Mouse (Mus musculus): Measurements from ENCODE around the gene Rab3gap2. TPM values are rescaled to one million over a fixed set of nuclear protein-coding genes. Genes with fewer than 3 reads are reported as not detected.

Rab3gap2 gene
- polyA plus RNA-seq, 1 experiment from 2014 or later: 16.6 TPM

DNA sequence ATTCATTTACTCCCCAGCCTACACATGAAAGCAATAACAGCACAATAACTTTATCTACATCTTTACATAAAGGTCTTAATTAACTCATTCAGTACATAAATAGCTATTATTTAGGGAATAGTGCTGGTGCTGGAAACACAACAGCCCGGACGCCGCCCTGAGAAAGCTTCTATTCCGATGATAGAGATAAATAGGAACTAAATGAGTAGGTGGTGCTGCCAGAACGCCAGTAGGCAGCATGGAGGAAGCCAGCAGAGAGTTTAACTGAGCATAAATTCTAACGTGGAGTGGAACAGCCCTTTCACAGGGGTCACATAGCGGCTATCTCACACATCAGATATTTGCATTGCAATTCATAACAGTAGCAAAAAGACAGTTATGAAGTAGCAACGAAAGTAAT is 39.1 kb downstream of the Rab3gap2 start:
- Histone ChIP-seq H3K9ac (ENCODE audit: low read length) (no peak overlapping the region), H3K9me3 (replicated peaks; ENCODE audit: control insufficient read depth, low read length) (no peaks in the 10 kb centered on the region), H3K27me3 (ENCODE audit: control insufficient read depth, insufficient read depth, low read length) (no peaks in the 10 kb centered on the region), H3K4me3 (ENCODE audit: low read length) (no peak overlapping the region), H3K27ac (ENCODE audit: low read length) (no peak overlapping the region), H3K4me2 (ENCODE audit: low read depth, low read length) (no peak overlapping the region), H3K36me3 (ENCODE audit: control insufficient read depth, insufficient read depth) (peaks cover 54% of the 10 kb centered on the region), H3K4me1 (ENCODE audit: control insufficient read depth, insufficient read depth, low read length) (no peaks in the 10 kb centered on the region)
- WGBS: 81% methylated on average over 8 of the region's 8 CpGs
- ATAC-seq (replicated peaks; ENCODE audit: extremely low read depth, insufficient read depth, low FRiP score): no peak

DNA sequence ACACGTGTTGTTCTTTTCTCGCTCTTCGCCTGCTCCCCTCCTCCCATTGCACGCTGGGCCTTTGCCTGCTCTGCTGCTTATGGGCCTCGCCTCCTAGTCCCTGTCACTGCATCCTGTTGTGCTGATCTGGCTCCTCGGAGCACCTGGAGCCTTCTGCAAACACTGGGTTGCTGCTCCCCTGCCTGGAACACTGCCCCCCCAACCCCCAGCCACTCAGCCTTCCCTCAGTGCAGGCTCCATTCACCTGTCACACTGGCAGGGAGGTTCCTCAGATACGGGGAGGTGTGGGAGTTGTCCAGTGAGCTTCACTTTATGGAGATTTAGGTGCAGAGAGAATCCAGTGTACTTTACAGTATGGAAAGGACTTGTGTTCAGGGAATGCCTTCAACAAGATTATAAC is 41.5 kb downstream of the Rab3gap2 start:
- ATAC-seq (replicated peaks; ENCODE audit: extremely low read depth, insufficient read depth, low FRiP score): no peak
- Histone ChIP-seq H3K36me3 (ENCODE audit: control insufficient read depth, insufficient read depth) (peaks cover 54% of the 10 kb centered on the region), H3K27ac (ENCODE audit: low read length) (no peak overlapping the region), H3K4me1 (ENCODE audit: control insufficient read depth, insufficient read depth, low read length) (no peaks in the 10 kb centered on the region), H3K27me3 (ENCODE audit: control insufficient read depth, insufficient read depth, low read length) (no peaks in the 10 kb centered on the region), H3K4me2 (ENCODE audit: low read depth, low read length) (no peak overlapping the region), H3K4me3 (ENCODE audit: low read length) (no peak overlapping the region), H3K9me3 (replicated peaks; ENCODE audit: control insufficient read depth, low read length) (no peaks in the 10 kb centered on the region), H3K9ac (ENCODE audit: low read length) (no peak overlapping the region)
- WGBS: 85% methylated on average over 7 of the region's 7 CpGs

DNA sequence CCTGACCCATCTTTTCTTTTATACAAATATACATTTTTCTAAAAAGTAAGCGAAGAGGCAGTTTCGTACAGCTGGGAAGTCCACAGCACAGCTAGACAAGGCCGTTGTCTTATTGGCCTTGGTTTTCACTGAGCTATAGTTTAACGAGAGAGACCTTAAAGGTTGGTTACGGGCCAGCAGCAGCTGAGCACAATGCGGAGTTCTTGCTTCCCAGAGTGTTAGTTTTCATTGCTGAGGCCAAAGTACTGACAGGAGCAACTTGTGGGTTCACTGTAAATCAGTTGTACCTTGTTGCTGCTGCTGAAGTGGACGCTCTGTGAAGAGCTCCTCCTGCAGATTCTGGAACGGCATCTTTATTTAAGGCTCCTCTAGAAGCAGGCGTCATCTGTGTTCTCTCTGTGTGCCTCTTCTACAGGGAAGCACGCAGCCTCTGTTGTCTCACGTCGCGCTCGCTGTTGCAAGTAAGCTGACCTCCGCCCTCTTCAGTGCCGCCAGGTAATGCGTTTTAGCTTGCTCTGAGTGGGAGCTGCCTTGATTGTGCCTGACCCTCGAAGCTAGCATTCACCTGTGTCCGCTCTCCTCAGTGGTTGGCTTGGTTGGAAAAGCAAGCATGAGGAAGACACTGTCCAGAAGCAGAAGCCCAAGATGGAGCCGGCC is 43.6 kb downstream of the Rab3gap2 start:
- 90% methylated on average over 20 of the region's 20 CpGs for WGBS
- no peak for ATAC-seq (replicated peaks; ENCODE audit: extremely low read depth, insufficient read depth, low FRiP score)

DNA sequence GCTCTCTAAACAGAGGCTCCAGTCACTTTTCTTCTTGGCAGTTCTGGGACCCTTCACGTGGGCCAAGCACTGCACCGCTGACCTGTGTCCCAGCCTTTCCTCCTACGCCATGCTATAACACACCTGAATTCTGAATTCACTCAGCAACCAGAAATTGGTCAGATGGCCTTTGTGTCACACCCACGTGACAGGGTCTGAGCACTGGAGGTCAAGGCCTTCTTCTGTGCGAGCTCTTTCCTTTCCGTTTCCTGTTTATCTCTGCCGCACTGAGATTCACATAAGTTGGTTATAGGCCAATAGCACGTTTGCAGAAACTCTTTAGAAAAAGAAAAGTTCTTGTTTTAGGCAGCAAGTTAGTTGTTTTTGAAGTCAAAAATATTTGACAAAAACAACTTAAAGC is 44.8 kb downstream of the Rab3gap2 start:
- WGBS: 79% methylated on average over 8 of the region's 8 CpGs
- Histone ChIP-seq H3K9ac (ENCODE audit: low read length) (no peak overlapping the region), H3K27ac (ENCODE audit: low read length) (no peak overlapping the region), H3K27me3 (ENCODE audit: control insufficient read depth, insufficient read depth, low read length) (no peaks in the 10 kb centered on the region), H3K9me3 (replicated peaks; ENCODE audit: control insufficient read depth, low read length) (no peaks in the 10 kb centered on the region), H3K36me3 (ENCODE audit: control insufficient read depth, insufficient read depth) (peaks cover 41% of the 10 kb centered on the region), H3K4me2 (ENCODE audit: low read depth, low read length) (no peak overlapping the region), H3K4me1 (ENCODE audit: control insufficient read depth, insufficient read depth, low read length) (peaks cover 10% of the 10 kb centered on the region), H3K4me3 (ENCODE audit: low read length) (no peak overlapping the region)
- ATAC-seq (replicated peaks; ENCODE audit: extremely low read depth, insufficient read depth, low FRiP score): no peak

More for the DNA sequence above, 43.6 kb downstream of the Rab3gap2 start:
- Histone ChIP-seq H3K4me1 (ENCODE audit: control insufficient read depth, insufficient read depth, low read length) (no peaks in the 10 kb centered on the region; the same call in 1 of the 2 replicates), H3K9ac (ENCODE audit: low read length) (no peak overlapping the region), H3K4me3 (ENCODE audit: low read length) (no peak overlapping the region), H3K9me3 (replicated peaks; ENCODE audit: control insufficient read depth, low read length) (no peaks in the 10 kb centered on the region), H3K4me2 (ENCODE audit: low read depth, low read length) (no peak overlapping the region), H3K27ac (ENCODE audit: low read length) (no peak overlapping the region), H3K36me3 (ENCODE audit: control insufficient read depth, insufficient read depth) (peaks cover 48% of the 10 kb centered on the region), H3K27me3 (ENCODE audit: control insufficient read depth, insufficient read depth, low read length) (no peaks in the 10 kb centered on the region)

DNA sequence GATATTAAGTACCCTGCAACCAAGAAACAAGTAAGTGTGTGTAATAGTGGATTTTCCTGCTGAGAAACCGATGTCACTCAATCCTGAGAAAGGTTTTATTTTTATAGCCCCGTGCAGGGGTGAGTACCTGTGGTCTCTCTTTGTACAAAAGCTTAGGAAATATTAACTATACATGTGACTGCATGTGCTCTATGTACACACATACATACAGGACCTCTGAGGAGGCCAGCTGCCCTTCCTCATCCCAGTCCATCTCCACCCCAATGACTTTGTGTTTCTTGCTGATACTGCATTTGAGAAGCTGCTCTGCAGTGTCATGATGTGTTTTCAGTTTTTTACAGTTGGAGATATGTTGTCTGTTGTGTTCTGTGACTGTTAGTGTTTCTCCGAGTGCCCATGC is 48.4 kb downstream of the Rab3gap2 start:
- no peak overlapping the region for H3K9ac ChIP-seq (ENCODE audit: low read length)
- no peak overlapping the region; the same call in 1 of the 2 replicates for H3K27ac ChIP-seq (ENCODE audit: low read length)
- peaks cover 18% of the 10 kb centered on the region for H3K4me1 ChIP-seq (ENCODE audit: control insufficient read depth, insufficient read depth, low read length)
- no peaks in the 10 kb centered on the region for H3K9me3 ChIP-seq (replicated peaks; ENCODE audit: control insufficient read depth, low read length)
- H3K4me2 ChIP-seq (ENCODE audit: low read depth, low read length): no peak overlapping the region
- H3K4me3 ChIP-seq (ENCODE audit: low read length): no peak overlapping the region
- ATAC-seq (replicated peaks; ENCODE audit: extremely low read depth, insufficient read depth, low FRiP score): no peak
- peaks cover 30% of the 10 kb centered on the region for H3K36me3 ChIP-seq (ENCODE audit: control insufficient read depth, insufficient read depth)
- WGBS: 73% methylated on average over 3 of the region's 3 CpGs
- no peaks in the 10 kb centered on the region for H3K27me3 ChIP-seq (ENCODE audit: control insufficient read depth, insufficient read depth, low read length)

DNA sequence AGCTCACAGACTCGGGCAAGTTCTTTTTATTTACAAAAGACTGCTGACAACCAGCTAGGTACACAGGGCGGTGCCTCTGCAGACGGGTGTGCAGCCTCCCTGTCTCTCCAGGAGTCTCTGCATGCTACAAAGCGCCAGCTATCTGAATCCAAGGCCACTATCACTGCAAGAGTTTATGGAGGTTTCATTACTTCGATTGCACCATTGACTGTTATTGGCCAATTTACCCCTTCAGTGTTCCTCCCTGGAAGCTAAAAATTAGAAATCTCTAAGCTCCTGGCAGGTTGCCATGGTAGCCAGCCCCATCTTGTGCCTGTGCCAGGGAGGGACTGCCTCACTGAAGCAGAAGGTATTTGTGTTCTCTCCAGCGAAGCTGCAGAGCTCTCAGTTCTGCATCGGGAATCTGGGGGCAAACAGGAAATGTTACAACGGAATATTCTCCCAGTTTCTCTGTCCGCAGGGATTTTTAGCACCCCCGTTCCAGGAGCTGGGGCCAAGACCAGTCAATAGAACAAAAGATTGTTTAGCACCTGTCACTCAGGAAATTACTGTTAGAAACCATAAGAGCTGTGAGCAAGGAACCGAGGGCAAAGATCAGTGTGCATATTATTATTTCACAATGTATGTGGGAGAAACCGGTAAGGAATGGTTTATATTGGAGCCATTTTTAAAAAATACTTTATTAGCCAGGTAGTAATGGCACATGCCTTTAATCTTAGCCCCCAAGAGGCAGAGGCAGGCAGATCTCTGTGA is 49.4 kb downstream of the Rab3gap2 start:
- Histone ChIP-seq H3K27ac (ENCODE audit: low read length) (peak overlapping the region; percentile 51), H3K27me3 (ENCODE audit: control insufficient read depth, insufficient read depth, low read length) (no peaks in the 10 kb centered on the region), H3K36me3 (ENCODE audit: control insufficient read depth, insufficient read depth) (peaks cover 22% of the 10 kb centered on the region), H3K9ac (ENCODE audit: low read length) (no peak overlapping the region), H3K4me2 (ENCODE audit: low read depth, low read length) (no peak overlapping the region; the same call in 1 of the 2 replicates), H3K4me3 (ENCODE audit: low read length) (no peak overlapping the region), H3K9me3 (replicated peaks; ENCODE audit: control insufficient read depth, low read length) (no peaks in the 10 kb centered on the region), H3K4me1 (ENCODE audit: control insufficient read depth, insufficient read depth, low read length) (peaks cover 18% of the 10 kb centered on the region)
- ATAC-seq (replicated peaks; ENCODE audit: extremely low read depth, insufficient read depth, low FRiP score): no peak; the same call in 1 of the 2 replicates
- WGBS: 45% methylated on average over 12 of the region's 12 CpGs

DNA sequence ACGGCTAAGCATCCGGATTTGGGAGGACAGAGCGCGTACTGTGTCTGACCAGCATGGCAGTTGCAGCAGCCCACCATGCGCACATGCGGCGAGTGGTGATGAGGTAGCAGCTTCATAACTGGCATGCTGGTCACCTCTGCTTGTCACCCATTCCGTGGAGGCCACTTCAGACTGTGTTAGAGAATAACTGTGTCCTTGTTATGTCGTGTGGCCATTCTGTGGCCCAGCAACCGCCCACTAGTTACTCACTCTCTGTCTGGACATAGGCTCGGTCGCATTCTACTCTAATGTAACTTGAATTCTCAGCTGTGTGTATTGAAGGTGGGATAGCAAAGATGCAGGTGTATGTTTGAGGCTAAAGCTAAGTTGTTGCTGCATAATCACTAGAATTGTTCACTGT is 51.4 kb downstream of the Rab3gap2 start:
- Histone ChIP-seq H3K27me3 (ENCODE audit: control insufficient read depth, insufficient read depth, low read length) (no peaks in the 10 kb centered on the region), H3K9me3 (replicated peaks; ENCODE audit: control insufficient read depth, low read length) (no peaks in the 10 kb centered on the region), H3K4me3 (ENCODE audit: low read length) (no peak overlapping the region), H3K4me1 (ENCODE audit: control insufficient read depth, insufficient read depth, low read length) (peaks cover 18% of the 10 kb centered on the region), H3K9ac (ENCODE audit: low read length) (no peak overlapping the region), H3K4me2 (ENCODE audit: low read depth, low read length) (no peak overlapping the region), H3K36me3 (ENCODE audit: control insufficient read depth, insufficient read depth) (peaks cover 23% of the 10 kb centered on the region), H3K27ac (ENCODE audit: low read length) (no peak overlapping the region)
- no peak for ATAC-seq (replicated peaks; ENCODE audit: extremely low read depth, insufficient read depth, low FRiP score)
- 83% methylated on average over 12 of the region's 12 CpGs for WGBS

DNA sequence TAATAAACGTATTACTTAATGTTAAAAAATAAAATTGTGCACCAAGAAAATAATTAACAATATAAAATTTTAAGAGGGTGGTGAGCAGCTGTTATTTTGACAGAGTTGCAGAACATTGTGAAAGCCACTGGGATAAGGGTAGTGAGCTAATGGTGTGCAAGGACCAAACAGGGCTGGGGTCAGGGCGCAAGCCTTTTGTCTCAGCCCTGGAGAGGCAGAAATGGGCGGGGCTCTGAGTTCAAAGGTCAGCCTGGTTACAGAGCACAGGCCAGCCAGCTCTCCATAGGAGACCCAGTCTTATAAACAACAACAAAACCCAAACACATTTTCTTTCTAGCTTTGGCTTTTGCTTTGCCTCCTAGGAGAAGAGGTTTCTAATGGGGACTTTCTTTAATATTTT is 52.8 kb downstream of the Rab3gap2 start:
- 72% methylated on average over 3 of the region's 3 CpGs for WGBS
- no peak for ATAC-seq (replicated peaks; ENCODE audit: extremely low read depth, insufficient read depth, low FRiP score)
- no peak overlapping the region for H3K9ac ChIP-seq (ENCODE audit: low read length)
- H3K4me3 ChIP-seq (ENCODE audit: low read length): no peak overlapping the region
- H3K4me1 ChIP-seq (ENCODE audit: control insufficient read depth, insufficient read depth, low read length): peaks cover 18% of the 10 kb centered on the region
- H3K9me3 ChIP-seq (replicated peaks; ENCODE audit: control insufficient read depth, low read length): no peaks in the 10 kb centered on the region
- H3K27me3 ChIP-seq (ENCODE audit: control insufficient read depth, insufficient read depth, low read length): no peaks in the 10 kb centered on the region
- H3K4me2 ChIP-seq (ENCODE audit: low read depth, low read length): no peak overlapping the region
- no peak overlapping the region for H3K27ac ChIP-seq (ENCODE audit: low read length)
- peaks cover 23% of the 10 kb centered on the region for H3K36me3 ChIP-seq (ENCODE audit: control insufficient read depth, insufficient read depth)

DNA sequence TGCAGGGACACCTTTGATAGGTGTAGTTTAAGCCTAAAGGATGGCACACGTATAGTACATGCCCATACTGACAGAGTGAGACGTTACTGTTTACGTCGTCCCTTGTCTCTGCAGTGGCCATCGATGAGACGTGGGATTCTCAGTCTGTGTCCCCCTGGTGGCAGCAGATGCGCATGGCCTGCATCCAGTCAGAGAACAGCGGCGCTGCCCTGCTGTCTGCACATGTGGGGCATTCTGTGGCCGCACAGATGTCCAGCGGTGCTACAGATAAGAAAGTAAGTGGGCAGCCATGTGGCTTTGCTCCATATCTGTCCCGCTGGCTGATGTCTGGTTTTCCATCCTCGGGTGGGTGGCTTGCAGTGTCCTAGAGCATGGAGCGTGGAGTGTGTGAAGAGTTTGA is 58.6 kb downstream of the Rab3gap2 start:
- Histone ChIP-seq H3K4me2 (ENCODE audit: low read depth, low read length) (no peak overlapping the region), H3K36me3 (ENCODE audit: control insufficient read depth, insufficient read depth) (peaks cover 41% of the 10 kb centered on the region)

More for the DNA sequence above, 58.6 kb downstream of the Rab3gap2 start:
- Histone ChIP-seq H3K9me3 (replicated peaks; ENCODE audit: control insufficient read depth, low read length) (no peaks in the 10 kb centered on the region), H3K27me3 (ENCODE audit: control insufficient read depth, insufficient read depth, low read length) (no peaks in the 10 kb centered on the region), H3K9ac (ENCODE audit: low read length) (no peak overlapping the region), H3K4me1 (ENCODE audit: control insufficient read depth, insufficient read depth, low read length) (no peaks in the 10 kb centered on the region), H3K4me3 (ENCODE audit: low read length) (no peak overlapping the region), H3K27ac (ENCODE audit: low read length) (no peak overlapping the region)
- 33% methylated on average over 14 of the region's 14 CpGs for WGBS
- peak; percentile 60 for ATAC-seq (replicated peaks; ENCODE audit: extremely low read depth, insufficient read depth, low FRiP score)

Data from heart, embryonic 16.5 days (tissue).